Mouse (Mus musculus): ENCODE measurements at regions not wholly inside any gene's neighbourhood (a gene's known extent, or its start where the extent isn't known, plus 50 kb on each side); places are given as distances from the start of the nearest gene placed in this dataset.
A peak's percentile ranks its signal among the peaks of the same experiment; 100 is the strongest.

DNA sequence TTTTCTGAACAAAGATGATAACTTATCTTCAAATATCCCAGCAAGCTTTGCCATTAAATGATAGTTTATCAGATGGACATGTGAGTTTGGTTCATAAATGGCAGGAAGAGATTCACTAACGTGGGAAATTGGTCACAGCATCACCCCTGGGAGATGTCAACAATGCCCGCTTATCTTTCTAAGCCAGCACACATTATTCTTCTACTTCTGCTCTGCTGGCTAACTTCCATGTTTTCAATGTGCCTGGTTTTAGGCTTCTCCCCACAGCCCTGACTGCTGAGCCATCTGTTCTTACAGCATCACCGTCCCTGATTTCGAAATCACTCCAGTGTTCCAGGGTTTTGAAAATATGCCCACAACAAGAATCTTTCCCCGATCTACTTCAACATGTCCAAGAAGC is 2175.4 kb downstream of the 9330182O14Rik start:
- peak; percentile 48 for DNase-seq (ENCODE audit: low read depth)

DNA sequence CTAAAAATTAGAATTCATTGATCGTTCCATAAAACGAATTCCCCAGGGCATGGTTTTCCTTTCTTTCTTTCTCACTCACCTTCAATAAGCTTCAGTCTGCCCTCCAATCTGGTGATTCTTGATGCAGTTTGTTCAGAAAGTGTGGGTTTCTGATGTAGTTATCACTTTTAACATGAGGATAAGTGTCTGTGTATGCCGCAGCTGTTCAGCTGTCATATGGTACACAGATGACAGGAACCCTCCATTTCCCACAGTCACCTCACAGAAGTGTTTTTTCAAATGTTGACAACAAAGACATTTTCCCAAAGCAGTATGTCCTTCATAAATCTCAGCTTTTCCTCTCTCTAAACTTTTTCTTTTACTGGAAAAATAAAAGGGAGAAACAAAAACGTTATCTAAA is 2177.0 kb downstream of the 9330182O14Rik start:
- DNase-seq (ENCODE audit: low read depth): no peak

DNA sequence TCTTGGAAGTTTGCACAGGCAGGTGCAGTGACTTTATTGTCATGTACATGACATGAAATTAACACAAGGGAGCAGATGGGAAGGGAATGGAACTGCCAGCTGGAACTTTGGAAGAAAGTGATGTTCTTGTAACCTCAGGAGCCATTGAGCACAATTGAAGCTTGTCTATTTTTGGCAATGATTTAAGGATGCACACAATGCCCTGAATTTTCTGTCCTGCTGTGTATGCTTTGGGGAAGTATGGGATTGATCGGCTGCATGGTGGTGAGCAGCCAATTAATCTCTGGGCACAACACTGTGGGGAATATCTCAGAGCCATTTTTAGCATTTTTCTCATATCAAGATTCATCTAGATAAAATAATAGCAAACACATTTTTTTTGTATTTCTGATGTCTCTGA is 2186.2 kb downstream of the 9330182O14Rik start:
- DNase-seq (ENCODE audit: low read depth): no peak

DNA sequence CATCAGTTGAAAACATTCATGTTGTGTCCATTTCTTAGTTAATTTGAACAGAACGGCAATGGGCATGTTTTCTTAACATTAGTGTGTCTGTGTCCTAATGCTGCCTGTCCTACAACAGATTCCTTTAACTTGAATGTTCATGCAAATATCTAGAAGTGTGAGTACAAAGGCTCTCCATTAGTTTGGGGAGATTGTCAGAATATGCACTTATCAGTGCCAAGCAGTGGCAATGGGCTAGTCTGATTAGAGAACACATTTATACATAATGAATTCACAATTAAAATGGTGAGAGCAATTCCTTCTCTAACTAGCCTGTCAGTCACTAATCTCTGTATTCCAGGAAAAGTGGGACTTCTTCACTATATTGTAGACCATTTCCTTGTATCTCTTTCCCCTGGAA is 2188.8 kb downstream of the 9330182O14Rik start:
- DNase-seq (ENCODE audit: low read depth): no peak

DNA sequence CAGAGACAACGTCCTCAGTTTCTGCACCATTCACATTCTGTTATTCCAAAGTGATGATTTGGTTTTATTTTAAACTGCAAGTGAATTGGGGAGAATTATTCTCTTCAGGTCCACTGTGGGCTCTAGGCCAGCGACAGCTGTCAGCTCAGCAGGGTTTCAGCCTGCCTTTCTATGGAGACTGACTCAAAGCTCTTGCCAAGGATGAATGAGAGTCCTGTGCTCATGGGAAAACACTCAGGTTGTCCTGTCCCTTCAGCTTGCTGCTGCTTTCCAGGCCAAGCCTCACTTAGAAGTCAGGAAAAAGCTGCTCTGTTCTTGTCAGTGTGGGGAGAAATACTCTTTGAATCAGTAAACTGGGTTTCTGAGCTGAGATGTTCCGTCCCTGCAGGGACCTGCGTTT is 2191.1 kb downstream of the 9330182O14Rik start:
- no peak for DNase-seq (ENCODE audit: low read depth)

DNA sequence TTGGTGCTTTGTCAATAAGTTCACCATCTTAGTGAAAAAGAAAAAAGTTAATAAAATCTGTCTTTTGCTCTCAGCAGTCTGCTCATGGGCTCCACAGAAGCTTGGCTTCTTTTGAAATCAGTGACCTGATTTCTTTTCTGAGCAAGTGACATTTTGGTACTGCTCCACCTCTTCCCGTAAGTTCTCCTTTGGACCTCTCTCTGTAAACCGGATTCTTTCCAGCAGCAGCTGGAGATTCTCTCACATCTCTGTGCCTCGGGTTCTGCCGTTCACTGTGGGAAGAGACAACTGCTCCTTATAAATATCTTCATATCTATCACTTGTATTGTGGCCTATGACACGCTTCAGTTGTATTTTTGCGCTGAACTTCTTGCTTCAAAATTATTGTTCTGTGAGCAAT is 2194.4 kb downstream of the 9330182O14Rik start:
- no peak for DNase-seq (ENCODE audit: low read depth)

DNA sequence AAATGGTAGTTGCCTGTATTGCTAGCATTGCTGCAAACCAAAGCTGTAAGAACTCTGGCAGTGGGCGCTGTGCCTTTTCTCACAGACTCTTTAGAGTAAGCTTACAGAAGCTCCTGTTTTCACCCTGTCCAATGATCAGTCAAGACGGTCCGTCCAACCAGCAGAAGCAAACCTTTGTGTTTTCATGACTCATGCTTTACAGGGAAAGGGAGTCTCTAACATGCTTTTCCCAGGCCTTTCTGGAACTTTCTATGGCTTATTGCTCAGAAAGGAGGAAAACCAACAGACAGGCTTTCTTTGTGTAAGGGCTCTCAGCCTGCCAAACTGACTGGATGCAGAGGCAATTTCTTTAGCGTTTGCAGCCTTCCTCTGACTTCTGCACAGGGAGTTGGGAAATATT is 2195.6 kb downstream of the 9330182O14Rik start:
- DNase-seq (ENCODE audit: low read depth): peak; percentile 6

DNA sequence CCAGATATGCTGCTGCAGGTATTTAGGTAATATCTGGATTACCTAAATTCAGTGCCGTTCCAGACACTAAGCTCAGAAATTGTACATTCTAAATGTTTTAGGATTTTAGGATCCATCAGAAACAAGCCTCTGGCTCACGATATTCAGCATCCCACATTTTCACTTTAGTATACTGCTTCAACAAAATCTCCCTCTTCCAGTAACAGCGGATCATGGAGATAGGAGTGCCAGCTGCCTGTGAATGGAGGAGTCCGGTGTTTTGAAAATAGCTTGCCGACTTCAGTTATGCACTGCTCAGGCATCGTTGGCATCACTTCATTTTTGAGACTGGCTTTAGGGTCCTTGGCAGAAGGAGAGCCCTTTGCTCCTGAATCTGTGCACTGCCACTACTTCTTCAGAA is 2199.5 kb downstream of the 9330182O14Rik start:
- no peak for DNase-seq (ENCODE audit: low read depth)

DNA sequence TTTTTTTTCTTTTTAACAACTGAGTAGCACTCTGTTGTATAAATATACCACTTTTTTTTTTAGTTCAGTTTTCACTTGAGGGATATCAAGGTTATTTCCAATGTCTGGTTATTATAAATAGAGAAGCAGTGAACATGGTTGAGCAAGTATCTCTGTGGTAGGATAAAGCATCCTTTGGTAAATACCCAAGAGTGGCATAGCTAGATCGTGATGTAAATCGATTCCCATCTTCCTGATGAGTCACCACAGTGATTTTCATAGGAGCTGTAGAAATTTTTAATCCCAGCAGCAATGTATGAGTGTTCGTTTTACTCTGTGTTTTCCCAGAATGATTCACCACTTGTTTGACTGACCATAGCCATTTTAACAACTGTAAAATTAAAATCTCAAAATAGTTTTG is 2212.0 kb downstream of the 9330182O14Rik start:
- DNase-seq (ENCODE audit: low read depth): no peak

DNA sequence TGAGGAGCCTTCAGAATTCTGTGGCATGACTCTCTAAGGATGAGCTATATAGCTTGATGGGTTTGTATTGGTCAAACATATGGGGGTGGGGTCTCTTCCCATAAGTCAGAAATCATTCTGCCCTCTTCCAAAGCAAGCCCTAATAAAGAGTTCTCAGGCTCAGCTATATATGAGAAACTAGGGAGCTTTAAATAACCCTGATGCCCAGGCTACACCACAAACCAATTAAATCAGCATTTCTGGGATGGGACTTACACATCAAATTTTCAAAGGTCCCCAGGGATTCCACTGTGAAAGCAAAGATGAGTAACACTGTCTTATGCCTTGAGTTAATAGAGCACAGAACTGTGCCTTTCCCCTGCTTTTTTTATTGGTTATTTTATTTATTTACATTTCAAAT is 2227.7 kb downstream of the 9330182O14Rik start:
- DNase-seq (ENCODE audit: low read depth): no peak

DNA sequence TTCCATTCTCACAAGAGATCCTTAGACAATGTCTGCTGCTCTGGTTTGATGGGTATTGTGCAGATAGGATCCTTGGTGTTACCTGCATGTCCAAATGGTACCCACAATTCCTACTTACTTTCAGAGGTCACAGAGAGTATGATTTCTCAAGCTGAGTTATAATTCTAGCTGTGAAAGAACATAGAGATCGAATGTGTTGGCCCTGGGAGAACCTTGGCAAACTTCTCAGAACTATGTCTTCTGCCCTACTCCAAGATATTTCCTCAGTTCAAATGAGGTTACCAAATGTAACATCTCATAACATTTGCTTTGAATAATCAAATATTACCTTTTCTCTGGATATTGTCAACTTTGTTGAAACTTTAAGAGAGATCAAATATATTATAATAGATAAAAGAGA is 2230.8 kb downstream of the 9330182O14Rik start:
- no peak for DNase-seq (ENCODE audit: low read depth)

DNA sequence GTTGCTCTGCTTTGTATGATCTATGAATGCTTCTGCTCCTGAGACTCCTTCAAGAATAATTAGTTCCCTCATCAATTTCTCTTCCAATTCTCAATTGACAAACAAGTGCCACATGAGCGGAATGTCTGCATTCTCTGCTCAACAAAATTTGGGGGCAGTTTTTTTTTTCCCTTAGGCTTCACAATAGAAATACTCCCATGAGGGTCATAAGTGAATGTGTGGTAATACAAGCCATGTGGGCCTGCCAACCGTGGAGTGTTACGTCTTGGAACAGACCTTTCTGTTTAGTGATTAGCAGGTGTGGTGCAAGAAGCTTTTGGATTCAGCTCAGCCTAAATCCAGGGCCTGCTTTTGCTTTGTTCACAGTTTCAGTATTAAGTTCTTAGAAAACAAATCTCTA is 2232.6 kb downstream of the 9330182O14Rik start:
- no peak for DNase-seq (ENCODE audit: low read depth)

DNA sequence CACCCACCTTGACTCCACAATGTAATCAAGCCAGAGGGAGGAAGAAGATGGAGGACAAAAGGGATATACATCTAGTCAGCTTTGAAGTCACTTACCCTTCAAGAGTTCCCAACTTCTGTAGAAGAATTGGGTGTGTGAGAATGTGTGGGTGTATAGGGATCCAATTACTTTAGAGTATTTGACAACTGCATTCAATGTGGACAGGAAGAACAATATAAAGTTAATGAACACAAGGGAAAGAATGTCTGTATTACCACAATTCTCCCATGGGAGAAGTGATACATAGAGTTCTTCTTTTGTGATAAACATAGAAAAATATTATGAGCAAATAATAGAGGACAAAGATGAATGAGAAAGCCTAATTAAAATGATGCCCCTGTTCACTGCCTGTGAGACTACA is 2235.4 kb downstream of the 9330182O14Rik start:
- no peak for DNase-seq (ENCODE audit: low read depth)

DNA sequence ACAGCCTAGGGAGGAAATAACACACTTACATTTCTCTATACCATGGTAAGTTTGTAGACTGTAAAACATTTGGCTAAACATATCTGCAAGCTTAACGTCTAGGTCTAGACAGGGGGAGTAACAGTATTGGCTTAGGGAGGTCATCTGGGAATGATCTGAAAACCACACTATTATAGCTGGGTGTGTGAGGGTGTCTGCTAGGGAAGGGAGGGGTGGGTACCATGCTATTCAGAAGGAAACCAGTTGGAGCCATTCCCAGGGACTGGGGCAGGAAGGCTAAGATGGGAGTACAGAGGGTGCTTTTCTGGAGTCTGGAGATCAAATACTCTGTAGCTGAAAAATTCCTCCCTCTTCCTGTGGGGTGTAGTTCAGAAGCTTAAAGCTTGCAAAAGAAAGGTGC is 2235.9 kb downstream of the 9330182O14Rik start:
- no peak for DNase-seq (ENCODE audit: low read depth)

DNA sequence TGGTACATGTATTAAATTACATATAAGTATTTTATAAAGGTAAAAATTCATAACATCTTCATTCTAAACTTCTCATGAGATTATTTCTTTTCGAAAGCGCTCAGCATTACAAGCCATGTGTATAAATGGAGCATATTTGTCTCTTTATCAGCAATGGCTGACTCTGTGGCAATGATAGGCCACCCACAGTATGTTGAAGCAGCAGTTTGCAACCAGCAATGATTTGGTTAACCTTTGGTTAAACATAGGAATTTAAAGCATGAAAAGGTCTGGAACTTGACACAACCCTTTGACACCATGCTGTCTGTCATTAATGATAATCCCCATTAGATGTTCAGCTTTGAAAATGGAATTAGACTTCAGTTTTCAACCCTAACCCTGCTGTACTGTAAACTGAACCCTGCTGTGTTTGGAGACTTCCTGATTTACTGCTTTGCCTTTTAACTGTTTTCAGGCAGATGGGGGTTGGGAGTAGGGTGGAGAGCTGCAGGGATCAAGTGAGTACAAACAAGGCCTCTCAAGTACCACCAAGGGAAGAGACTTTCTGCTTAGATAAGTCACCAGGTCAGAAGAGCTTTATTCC is 2238.6 kb downstream of the 9330182O14Rik start:
- DNase-seq (ENCODE audit: low read depth): no peak

All from NIH3T3 (cell line).